ENCODE assay signal across 28 mouse cellular contexts in the genomic region with DNA sequence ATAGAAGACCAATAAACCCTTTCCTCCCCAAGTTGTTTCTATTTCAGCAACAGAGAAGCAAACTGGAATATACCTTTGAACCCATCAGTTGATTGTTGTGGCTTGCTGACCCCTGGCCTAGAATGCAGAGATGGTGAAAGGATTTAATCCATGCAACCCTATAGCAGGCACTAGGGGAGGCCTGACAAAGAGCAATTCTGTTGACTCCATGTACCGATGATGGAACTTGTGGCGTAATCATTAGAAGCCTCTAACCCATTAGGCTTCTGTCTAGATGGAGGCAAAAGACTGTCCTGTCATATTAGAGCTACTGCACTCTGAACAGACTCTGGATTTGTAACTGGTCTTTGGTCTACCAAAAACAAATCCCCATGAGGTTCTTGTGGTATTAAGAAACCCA. TPM values are rescaled to one million over a fixed set of nuclear protein-coding genes. Genes with fewer than 3 reads are reported as not detected.
"Had no signal": no experiment of that assay in that cellular context is flagged by ENCODE, and none has a peak within 500 bp of the region (broad histone marks: within the 10 kb centered on the region; RNA-seq: fewer than 3 reads in every experiment).

No protein-coding gene starts in this region.

- H3K27ac ChIP-seq: embryonic facial prominence, embryonic 10.5 days; embryonic facial prominence, embryonic 12.5 days; embryonic facial prominence, embryonic 13.5 days; embryonic facial prominence, embryonic 15.5 days; forebrain, embryonic 10.5 days; forebrain, embryonic 12.5 days; forebrain, embryonic 13.5 days; forebrain, embryonic 15.5 days; gastrocnemius, adult 2 months; heart, adult 2 months had no signal

- H3K27me3 ChIP-seq: embryonic facial prominence, embryonic 12.5 days; embryonic facial prominence, embryonic 13.5 days; embryonic facial prominence, embryonic 15.5 days; forebrain, embryonic 12.5 days; forebrain, embryonic 13.5 days; forebrain, embryonic 15.5 days had no signal

- H3K36me3 ChIP-seq: embryonic facial prominence, embryonic 12.5 days; embryonic facial prominence, embryonic 13.5 days; embryonic facial prominence, embryonic 15.5 days; forebrain, embryonic 12.5 days had no signal

- H3K4me2 ChIP-seq: embryonic facial prominence, embryonic 12.5 days; embryonic facial prominence, embryonic 13.5 days; embryonic facial prominence, embryonic 15.5 days; forebrain, embryonic 12.5 days; forebrain, embryonic 13.5 days; forebrain, embryonic 15.5 days had no signal

- H3K9me3 ChIP-seq: embryonic facial prominence, embryonic 10.5 days; embryonic facial prominence, embryonic 12.5 days; embryonic facial prominence, embryonic 13.5 days; embryonic facial prominence, embryonic 15.5 days; forebrain, embryonic 10.5 days; forebrain, embryonic 12.5 days; forebrain, embryonic 13.5 days; forebrain, embryonic 15.5 days had no signal

- DNase-seq: cerebellum, adult 8-10 months; cerebellum, adult 9-10 months; cerebellum, adult 9-11 months; cerebellum, postnatal 10 days; cerebellum, postnatal 14 days; cerebellum, postnatal 25 days; cerebellum, postnatal 36 days; embryo, embryonic 11 days; forebrain, postnatal 0 days; gastrocnemius, adult 2 months; gastrocnemius, postnatal 10 days; gastrocnemius, postnatal 14 days; gastrocnemius, postnatal 25 days; gastrocnemius, postnatal 36 days; heart, adult 18-20 months; heart, adult 2 months had no signal

- ATAC-seq: forebrain, embryonic 13.5 days; forebrain, embryonic 14.5 days; forebrain, embryonic 15.5 days; forebrain, embryonic 16.5 days; forebrain, postnatal 0 days had no signal

- H3K9ac ChIP-seq: embryonic facial prominence, embryonic 12.5 days; embryonic facial prominence, embryonic 13.5 days; embryonic facial prominence, embryonic 15.5 days; forebrain, embryonic 12.5 days; forebrain, embryonic 13.5 days; forebrain, embryonic 15.5 days; forebrain, postnatal 0 days had no signal

- H3K4me3 ChIP-seq: embryonic facial prominence, embryonic 10.5 days; embryonic facial prominence, embryonic 12.5 days; embryonic facial prominence, embryonic 13.5 days; embryonic facial prominence, embryonic 15.5 days; erythroblast, embryonic 14.5 days; forebrain, embryonic 10.5 days; forebrain, embryonic 12.5 days; forebrain, embryonic 13.5 days; forebrain, embryonic 15.5 days; gastrocnemius, adult 2 months; heart, adult 2 months had no signal

RNA-seq across cellular contexts. Expression of gene Pabpc1l, which starts 32.4 kb away (rescaled TPM):
- total RNA-seq: gastrocnemius, adult 2 months; granulocyte monocyte progenitor cell, adult 5-6 weeks had no signal
